Mouse (Mus musculus) liver, adult 2 months (tissue): Measurements from ENCODE around the gene Acer3.

ENCODE experiments used
- CTCF ChIP-seq: fragments of 200-500 bp; IDR thresholded peaks from 2 replicates; pipeline ENCODE4 v1.5.1; 2011; ENCODE audit warnings: low read depth, low read length, control low read depth
- POLR2A ChIP-seq: fragments of 200-500 bp; IDR thresholded peaks from 2 replicates; pipeline ENCODE4 v1.6.1; 2011; ENCODE audit warnings: low read length, control low read depth; ENCODE audit not compliant: insufficient read depth; ENCODE audit errors: extremely low read depth

DNA sequence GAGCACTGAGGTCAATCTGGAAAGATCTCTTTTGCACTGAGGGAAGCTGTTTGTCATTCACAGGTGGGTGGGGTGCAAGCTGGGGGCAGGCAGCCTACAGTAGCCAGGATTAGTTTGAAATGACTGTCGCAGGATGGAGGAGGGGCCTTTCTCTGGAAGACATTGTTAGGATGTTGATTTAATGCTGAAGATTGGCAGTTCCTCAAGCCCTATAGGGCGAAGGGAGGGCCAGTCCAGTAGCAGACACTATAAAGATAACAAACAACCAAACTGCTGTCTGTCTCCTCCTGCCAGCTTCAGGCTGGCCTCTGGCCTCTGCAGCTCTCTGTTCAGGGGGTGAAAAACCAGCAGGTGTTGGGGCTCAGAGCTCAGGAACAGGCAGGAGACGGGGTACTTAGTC lies 131.3 kb downstream of the Acer3 start:
- TF ChIP-seq CTCF (no peak), POLR2A (no peak)
